Mouse (Mus musculus): ENCODE results near the gene Pglyrp3. TPM values are rescaled to one million over a fixed set of nuclear protein-coding genes. Genes with fewer than 3 reads are reported as not detected.
A peak's percentile ranks its signal among the peaks of the same experiment; 100 is the strongest.
"Not testable (repeated sequence)": the region's sequence is repeated elsewhere in the genome, so short reads cannot be mapped to it uniquely, and the experiment has no call there.

Gene Pglyrp3
- polyA plus RNA-seq (2015; fragmentation: Nextera tagmentation; extraction: Ambion mirVana), result not detected in 2 replicates

GRCm38 (mm10) chr3:92014283-92014682 is at the start of gene Pglyrp3:
Pglyrp3 (plus strand) TSS chr3:92014583.
- 78% methylated on average over 1 of the region's 1 CpGs for WGBS
- no peaks in the 10 kb centered on the region for H3K4me1 ChIP-seq (replicated peaks; ENCODE audit: insufficient read depth, low read length)
- no peaks in the 10 kb centered on the region for H3K27me3 ChIP-seq (ENCODE audit: insufficient read depth, low read length)
- ATAC-seq (replicated peaks; ENCODE audit: low FRiP score, low read depth) (no peak), DNase-seq (ENCODE audit: low spot score) (no peak)
- no peak for TF ChIP-seq CTCF (IDR thresholded peaks at IDR 0.05; ENCODE audit: low read depth)
- H3K9me3 ChIP-seq (replicated peaks; ENCODE audit: low read length), result no peaks in the 10 kb centered on the region
- no peak within 1 kb of the TSS for H3K4me2 ChIP-seq (ENCODE audit: low read length)
- no peak within 1 kb of the TSS for H3K9ac ChIP-seq (ENCODE audit: low read depth, low read length)
- H3K27ac ChIP-seq, result no peak within 1 kb of the TSS
- no peaks in the 10 kb centered on the region for H3K36me3 ChIP-seq (ENCODE audit: insufficient read depth, low read length)
- H3K4me3 ChIP-seq (replicated peaks; ENCODE audit: low read depth, low read length), result no peak within 1 kb of the TSS

GRCm38 (mm10) chr3:92011001-92011400 is 3.4 kb upstream of the Pglyrp3 start:
- Histone ChIP-seq H3K36me3 (ENCODE audit: insufficient read depth, low read length) (no peaks in the 10 kb centered on the region), H3K4me3 (replicated peaks; ENCODE audit: low read depth, low read length) (no peak overlapping the region), H3K9me3 (replicated peaks; ENCODE audit: low read length) (no peaks in the 10 kb centered on the region), H3K4me1 (replicated peaks; ENCODE audit: insufficient read depth, low read length) (no peaks in the 10 kb centered on the region), H3K27me3 (ENCODE audit: insufficient read depth, low read length) (no peaks in the 10 kb centered on the region), H3K9ac (ENCODE audit: low read depth, low read length) (no peak overlapping the region), H3K27ac (no peak overlapping the region), H3K4me2 (ENCODE audit: low read length) (no peak overlapping the region)
- ATAC-seq (replicated peaks; ENCODE audit: low FRiP score, low read depth) (no peak), DNase-seq (ENCODE audit: low spot score) (no peak)
- TF ChIP-seq CTCF (IDR thresholded peaks at IDR 0.05; ENCODE audit: low read depth), result no peak
- WGBS, result 68% methylated on average over 1 of the region's 1 CpGs

GRCm38 (mm10) chr3:92024541-92024940 is 10.2 kb downstream of the Pglyrp3 start:
- H3K4me1 ChIP-seq (replicated peaks; ENCODE audit: insufficient read depth, low read length); H3K9ac ChIP-seq (ENCODE audit: low read depth, low read length); DNase-seq (ENCODE audit: low spot score); ATAC-seq (replicated peaks; ENCODE audit: low FRiP score, low read depth); H3K4me3 ChIP-seq (replicated peaks; ENCODE audit: low read depth, low read length); H3K27me3 ChIP-seq (ENCODE audit: insufficient read depth, low read length); H3K4me2 ChIP-seq (ENCODE audit: low read length); H3K9me3 ChIP-seq (replicated peaks; ENCODE audit: low read length); H3K27ac ChIP-seq; H3K36me3 ChIP-seq (ENCODE audit: insufficient read depth, low read length): not testable (repeated sequence)
- 67% methylated on average over 24 of the region's 24 CpGs for WGBS

- no peak overlapping the region for H3K27ac ChIP-seq
- H3K9me3 ChIP-seq (replicated peaks; ENCODE audit: low read length), result no peaks in the 10 kb centered on the region; the same call in 1 of the 2 replicates
- no peak for ATAC-seq (replicated peaks; ENCODE audit: low FRiP score, low read depth)
- no peaks in the 10 kb centered on the region for H3K36me3 ChIP-seq (ENCODE audit: insufficient read depth, low read length)
- TF ChIP-seq CTCF (IDR thresholded peaks at IDR 0.05; ENCODE audit: low read depth), result no peak
- H3K4me2 ChIP-seq (ENCODE audit: low read length), result no peak overlapping the region
- H3K27me3 ChIP-seq (ENCODE audit: insufficient read depth, low read length), result no peaks in the 10 kb centered on the region
- H3K4me3 ChIP-seq (replicated peaks; ENCODE audit: low read depth, low read length), result no peak overlapping the region
- no peak for DNase-seq (ENCODE audit: low spot score)
- 52% methylated on average over 2 of the region's 2 CpGs for WGBS
- no peaks in the 10 kb centered on the region for H3K4me1 ChIP-seq (replicated peaks; ENCODE audit: insufficient read depth, low read length)
- no peak overlapping the region for H3K9ac ChIP-seq (ENCODE audit: low read depth, low read length)
Observed at GRCm38 (mm10) chr3:92033203-92033602, 18.8 kb downstream of the Pglyrp3 start.

- no peak for TF ChIP-seq CTCF (IDR thresholded peaks at IDR 0.05; ENCODE audit: low read depth)
- Histone ChIP-seq H3K4me3 (replicated peaks; ENCODE audit: low read depth, low read length) (no peak overlapping the region), H3K27ac (no peak overlapping the region), H3K9me3 (replicated peaks; ENCODE audit: low read length) (no peaks in the 10 kb centered on the region; the same call in 1 of the 2 replicates), H3K27me3 (ENCODE audit: insufficient read depth, low read length) (no peaks in the 10 kb centered on the region), H3K4me2 (ENCODE audit: low read length) (no peak overlapping the region), H3K36me3 (ENCODE audit: insufficient read depth, low read length) (no peaks in the 10 kb centered on the region), H3K9ac (ENCODE audit: low read depth, low read length) (no peak overlapping the region), H3K4me1 (replicated peaks; ENCODE audit: insufficient read depth, low read length) (no peaks in the 10 kb centered on the region)
- ATAC-seq (replicated peaks; ENCODE audit: low FRiP score, low read depth), result no peak
- WGBS, result 50% methylated on average over 1 of the region's 1 CpGs
- DNase-seq (ENCODE audit: low spot score), result no peak
Observed at GRCm38 (mm10) chr3:92033892-92034291, 19.5 kb downstream of the Pglyrp3 start.

GRCm38 (mm10) chr3:92050382-92051054 is 36.1 kb downstream of the Pglyrp3 start:
- no peak overlapping the region for H3K9ac ChIP-seq (ENCODE audit: low read depth, low read length)
- H3K4me3 ChIP-seq (replicated peaks; ENCODE audit: low read depth, low read length), result no peak overlapping the region
- TF ChIP-seq CTCF (IDR thresholded peaks at IDR 0.05; ENCODE audit: low read depth), result peak; percentile 91
- no peaks in the 10 kb centered on the region for H3K9me3 ChIP-seq (replicated peaks; ENCODE audit: low read length)
- DNase-seq (ENCODE audit: low spot score) (peak; percentile 62), ATAC-seq (replicated peaks; ENCODE audit: low FRiP score, low read depth) (no peak)
- no peaks in the 10 kb centered on the region for H3K27me3 ChIP-seq (ENCODE audit: insufficient read depth, low read length)
- WGBS, result 54% methylated on average over 6 of the region's 6 CpGs
- H3K27ac ChIP-seq, result no peak overlapping the region
- no peak overlapping the region for H3K4me2 ChIP-seq (ENCODE audit: low read length)
- no peaks in the 10 kb centered on the region for H3K36me3 ChIP-seq (ENCODE audit: insufficient read depth, low read length)
- no peaks in the 10 kb centered on the region for H3K4me1 ChIP-seq (replicated peaks; ENCODE audit: insufficient read depth, low read length)
